ENCODE assay signal across 8 mouse cellular contexts in genomic region chr17:71002744-71003094, GRCm38 (mm10). TPM values are rescaled to one million over a fixed set of nuclear protein-coding genes. Genes with fewer than 3 reads are reported as not detected.
DNase-seq lines count a peak whose midpoint lies in the region; ATAC-seq and TF ChIP-seq lines count a peak whose summit lies in the region.

Myl12a (minus strand) TSS chr17:71002878.

- intact Hi-C loops in gastrocnemius, postnatal 36 days (cut with DNase I): loop anchor here (5.0 to 10.0 kb wide), 3 partner anchors 35 to 192 kb away; no protein-coding TSS in a partner anchor

- peak; percentile 47 for ATAC-seq in kidney, embryonic 16.5 days (ENCODE audit: low FRiP score, low TSS enrichment)
- ATAC-seq in intestine, postnatal 0 days: peak; percentile 18
- ATAC-seq in midbrain, embryonic 11.5 days (ENCODE audit: low FRiP score): peak; percentile 47

- no peaks in the 10 kb centered on the region for H3K9me3 ChIP-seq in kidney, embryonic 16.5 days (ENCODE audit: low read length)
- H3K9me3 ChIP-seq in intestine, postnatal 0 days (ENCODE audit: control insufficient read depth): no peaks in the 10 kb centered on the region
- no peaks in the 10 kb centered on the region for H3K9me3 ChIP-seq in midbrain, embryonic 11.5 days (ENCODE audit: control insufficient read depth, low read length)

- H3K27me3 ChIP-seq in kidney, embryonic 16.5 days (ENCODE audit: insufficient read depth, low read length): no peaks in the 10 kb centered on the region
- H3K27me3 ChIP-seq in intestine, postnatal 0 days (replicated peaks; ENCODE audit: control insufficient read depth, insufficient read depth, low read length): no peaks in the 10 kb centered on the region
- no peaks in the 10 kb centered on the region for H3K27me3 ChIP-seq in midbrain, embryonic 11.5 days (ENCODE audit: control insufficient read depth, insufficient read depth, low read length)

- H3K9ac ChIP-seq in kidney, embryonic 16.5 days (replicated peaks; ENCODE audit: low read length): peak within 1 kb of the TSS; percentile 90
- peak within 1 kb of the TSS; percentile 99 for H3K9ac ChIP-seq in intestine, postnatal 0 days (ENCODE audit: low read depth, low read length)
- H3K9ac ChIP-seq in midbrain, embryonic 11.5 days (ENCODE audit: low read length): peak within 1 kb of the TSS; percentile 88

- TF ChIP-seq CTCF in intestine, postnatal 0 days (IDR thresholded peaks at IDR 0.05; ENCODE audit: low read depth): no peak

- no peak for DNase-seq in kidney, postnatal 25 days
- DNase-seq in adrenal gland, postnatal 4 days (ENCODE audit: low spot score in 2 of 2): no peak
- DNase-seq in gastrocnemius, postnatal 36 days: no peak
- no peak for DNase-seq in midbrain, embryonic 11.5 days (ENCODE audit: low spot score, missing footprints)
- DNase-seq in spleen, postnatal 14 days (ENCODE audit: low spot score in 2 of 2): no peak
- DNase-seq in natural killer cell, adult 2 months (ENCODE audit: low spot score in 2 of 2): no peak

- H3K4me1 ChIP-seq in kidney, embryonic 16.5 days (ENCODE audit: insufficient read depth, low read length): peaks cover 42% of the 10 kb centered on the region
- H3K4me1 ChIP-seq in intestine, postnatal 0 days (replicated peaks; ENCODE audit: control insufficient read depth, insufficient read depth, low read length): no peaks in the 10 kb centered on the region
- peaks cover 8% of the 10 kb centered on the region for H3K4me1 ChIP-seq in midbrain, embryonic 11.5 days (ENCODE audit: control insufficient read depth, insufficient read depth, low read length)

- H3K4me2 ChIP-seq in kidney, embryonic 16.5 days (replicated peaks; ENCODE audit: low read depth, low read length): peak within 1 kb of the TSS; percentile 72
- peak within 1 kb of the TSS; percentile 69 for H3K4me2 ChIP-seq in intestine, postnatal 0 days (replicated peaks; ENCODE audit: low read depth)
- peak within 1 kb of the TSS; percentile 66 for H3K4me2 ChIP-seq in midbrain, embryonic 11.5 days

- no peaks in the 10 kb centered on the region for H3K36me3 ChIP-seq in kidney, embryonic 16.5 days (ENCODE audit: insufficient read depth, low read length)
- H3K36me3 ChIP-seq in intestine, postnatal 0 days (ENCODE audit: control insufficient read depth, insufficient read depth): no peaks in the 10 kb centered on the region
- no peaks in the 10 kb centered on the region for H3K36me3 ChIP-seq in midbrain, embryonic 11.5 days (ENCODE audit: control insufficient read depth, insufficient read depth, low read length)

- peak within 1 kb of the TSS; percentile 98 for H3K27ac ChIP-seq in kidney, embryonic 16.5 days (ENCODE audit: low read length)
- H3K27ac ChIP-seq in intestine, postnatal 0 days (ENCODE audit: low read depth, low read length): peak within 1 kb of the TSS; percentile 100
- peak within 1 kb of the TSS; percentile 91 for H3K27ac ChIP-seq in midbrain, embryonic 11.5 days (ENCODE audit: low read depth, low read length)

- H3K4me3 ChIP-seq in kidney, embryonic 16.5 days (ENCODE audit: low read length): peak within 1 kb of the TSS; percentile 96
- H3K4me3 ChIP-seq in intestine, postnatal 0 days (ENCODE audit: low read depth, low read length): peak within 1 kb of the TSS; percentile 97
- H3K4me3 ChIP-seq in midbrain, embryonic 11.5 days (ENCODE audit: low read depth, low read length): peak within 1 kb of the TSS; percentile 90

- 4% methylated on average over 14 of the region's 14 CpGs for WGBS in kidney, embryonic 16.5 days
- 3% methylated on average over 14 of the region's 14 CpGs for WGBS in intestine, postnatal 0 days
- WGBS in midbrain, embryonic 11.5 days: 16% methylated on average over 14 of the region's 14 CpGs

RNA-seq across cellular contexts. Expression of gene Myl12a, which starts in this region (rescaled TPM):
- 680 and 696 TPM in 2 replicates for polyA plus RNA-seq in kidney, embryonic 16.5 days (2015; fragmentation: Nextera tagmentation; extraction: Ambion mirVana)
- 100 to 1,000 TPM; 315 to 317 TPM for total RNA-seq in adrenal gland, postnatal 4 days (2021)
- 100 to 1,000 TPM; 295 to 502 TPM for total RNA-seq in gastrocnemius, postnatal 36 days (2021)
- polyA plus RNA-seq in intestine, postnatal 0 days (2015; fragmentation: Nextera tagmentation; extraction: Ambion mirVana): 396 and 417 TPM in 2 replicates
- 375 and 403 TPM in 2 replicates for polyA plus RNA-seq in midbrain, embryonic 11.5 days (2014; fragmentation: Nextera tagmentation; extraction: Ambion mirVana)
